Mouse (Mus musculus) stomach, embryonic 14.5 days (tissue): Measurements from ENCODE around the gene Esp4. TPM values are rescaled to one million over a fixed set of nuclear protein-coding genes. Genes with fewer than 3 reads are reported as not detected.
"Not testable (repeated sequence)": the region's sequence is repeated elsewhere in the genome, so short reads cannot be mapped to it uniquely, and the experiment has no call there.

Experiments used
- ATAC-seq: fragments of 200-750 bp; cut with Nextera tagmentation; 2 replicates; pipeline ENCODE4 v1.8.0; 2017; ENCODE audit warnings: low read depth, moderate TSS enrichment; ENCODE audit not compliant: insufficient number of reproducible peaks, insufficient read depth, low FRiP score
- H3K27ac ChIP-seq: fragments of 300-500 bp; sonication (generic); 2 replicates; pipeline ENCODE4 v1.5.1; 2014; ENCODE audit warnings: mild to moderate bottlenecking, low read length, moderate library complexity, mixed read lengths
- H3K27me3 ChIP-seq: fragments of 300-500 bp; sonication (generic); 2 replicates; pipeline ENCODE4 v1.6.1; 2014; ENCODE audit warnings: low read length, control low read depth, mixed read lengths; ENCODE audit not compliant: control insufficient read depth, insufficient read depth
- H3K36me3 ChIP-seq: fragments of 300-500 bp; sonication (generic); 2 replicates; pipeline ENCODE4 v1.6.1; 2014; ENCODE audit warnings: mild to moderate bottlenecking, control low read depth, low read length, moderate library complexity, mixed read lengths; ENCODE audit not compliant: control insufficient read depth, insufficient read depth
- H3K4me1 ChIP-seq: fragments of 300-500 bp; sonication (generic); 2 replicates; pipeline ENCODE4 v1.6.1; 2014; ENCODE audit warnings: low read length, control low read depth, mixed read lengths; ENCODE audit not compliant: control insufficient read depth, insufficient read depth
- H3K4me2 ChIP-seq: fragments of 300-500 bp; sonication (generic); replicated peaks from 2 replicates; pipeline ENCODE4 v1.6.1; 2014; ENCODE audit warnings: low read depth, low read length, control low read depth
- H3K4me3 ChIP-seq: fragments of 300-500 bp; sonication (generic); 2 replicates; pipeline ENCODE4 v1.5.1; 2014; ENCODE audit warnings: low read depth, low read length, control low read depth
- H3K9ac ChIP-seq: fragments of 300-500 bp; sonication (generic); replicated peaks from 2 replicates; pipeline ENCODE4 v1.6.1; 2014; ENCODE audit warnings: low read depth, mild to moderate bottlenecking, control low read depth, low read length, moderate library complexity, mixed read lengths
- H3K9me3 ChIP-seq: fragments of 300-500 bp; sonication (generic); 2 replicates; pipeline ENCODE4 v1.6.1; 2016; ENCODE audit warnings: low read depth, low read length, control low read depth; ENCODE audit not compliant: control insufficient read depth
- WGBS: fragments of 180-500 bp; shearing (Covaris S2); extraction: QIAGEN DNeasy Blood & Tissue Kit; methylation state at CpG from one replicate; pipeline ENCODE4 v1.1.7; 2014; 5-methylcytosine and 5-hydroxymethylcytosine counted together
- polyA plus RNA-seq: library from polyadenylated mRNA; unstranded; fragments of >200 nt; fragmentation: Nextera tagmentation; extraction: Ambion mirVana; gene quantifications from 2 replicates; pipeline ENCODE4 v1.2.1, GENCODE M21; 2014

The Esp4 gene
- not detected in 2 replicates for polyA plus RNA-seq

- Histone ChIP-seq H3K4me3 (no peak within 1 kb of the TSS), H3K27me3 (no peaks in the 10 kb centered on the region), H3K36me3 (no peaks in the 10 kb centered on the region), H3K9me3 (no peaks in the 10 kb centered on the region), H3K4me2 (no peak within 1 kb of the TSS), H3K9ac (no peak within 1 kb of the TSS), H3K27ac (no peak within 1 kb of the TSS), H3K4me1 (no peaks in the 10 kb centered on the region)
- no peak for ATAC-seq
These were observed at the start of gene Esp4 for GRCm38 (mm10) chr17:40598294-40598693. Gene Esp4 (plus strand): TSS chr17:40598594.

GRCm38 (mm10) chr17:40553470-40553869, 44.9 kb upstream of the Esp4 start:
- no peak for ATAC-seq
- Histone ChIP-seq H3K4me1 (no peaks in the 10 kb centered on the region), H3K9me3 (no peaks in the 10 kb centered on the region), H3K9ac (no peak overlapping the region), H3K36me3 (no peaks in the 10 kb centered on the region), H3K27me3 (no peaks in the 10 kb centered on the region), H3K4me3 (no peak overlapping the region), H3K4me2 (no peak overlapping the region), H3K27ac (no peak overlapping the region)
- WGBS, result 65% methylated on average over 1 of the region's 1 CpGs

GRCm38 (mm10) chr17:40561207-40561606, 37.2 kb upstream of the Esp4 start, which contains the start of gene Esp6:
Gene Esp6 (plus strand): TSS chr17:40561507.
- no peaks in the 10 kb centered on the region for H3K9me3 ChIP-seq
- no peak within 1 kb of the TSS for H3K9ac ChIP-seq
- H3K4me3 ChIP-seq, result no peak within 1 kb of the TSS
- H3K4me2 ChIP-seq, result no peak within 1 kb of the TSS
- no peaks in the 10 kb centered on the region for H3K36me3 ChIP-seq
- no peak within 1 kb of the TSS for H3K27ac ChIP-seq
- no peaks in the 10 kb centered on the region for H3K4me1 ChIP-seq
- no peak for ATAC-seq
- H3K27me3 ChIP-seq, result no peaks in the 10 kb centered on the region
- WGBS, result 88% methylated on average over 5 of the region's 5 CpGs

- H3K27me3 ChIP-seq, H3K4me1 ChIP-seq, H3K36me3 ChIP-seq, H3K9me3 ChIP-seq, H3K4me2 ChIP-seq, H3K4me3 ChIP-seq, ATAC-seq, H3K27ac ChIP-seq, H3K9ac ChIP-seq: not testable (repeated sequence)
- WGBS, result 46% methylated on average over 6 of the region's 6 CpGs
These were observed 14.5 kb upstream of the Esp4 start for GRCm38 (mm10) chr17:40583906-40584305.

- ATAC-seq, result no peak
These were observed 7.1 kb upstream of the Esp4 start for GRCm38 (mm10) chr17:40591297-40591696.

GRCm38 (mm10) chr17:40631775-40632174, 33.4 kb downstream of the Esp4 start, which contains the start of gene Esp3:
Gene Esp3 (plus strand): TSS chr17:40632075.
- ATAC-seq, result not testable (repeated sequence)

More at GRCm38 (mm10) chr17:40591297-40591696, 7.1 kb upstream of the Esp4 start:
- H3K9ac ChIP-seq, result no peak overlapping the region
- H3K27ac ChIP-seq, result no peak overlapping the region
- H3K9me3 ChIP-seq, result no peaks in the 10 kb centered on the region
- H3K27me3 ChIP-seq, result no peaks in the 10 kb centered on the region
- H3K4me3 ChIP-seq, result no peak overlapping the region
- no peaks in the 10 kb centered on the region for H3K36me3 ChIP-seq
- H3K4me2 ChIP-seq, result no peak overlapping the region
- no peaks in the 10 kb centered on the region for H3K4me1 ChIP-seq

More at GRCm38 (mm10) chr17:40631775-40632174, 33.4 kb downstream of the Esp4 start, which contains the start of gene Esp3:
- not testable (repeated sequence) for H3K4me1 ChIP-seq, H3K4me2 ChIP-seq, H3K36me3 ChIP-seq, H3K4me3 ChIP-seq, H3K27ac ChIP-seq, H3K9me3 ChIP-seq, H3K9ac ChIP-seq, H3K27me3 ChIP-seq
- WGBS, result 79% methylated on average over 1 of the region's 1 CpGs

Other genes with a start within 250 kb of the Esp4 start
- 0.43 TPM in 1 of 2 replicates, not detected in the other for gene Esp8, start 78.6 kb upstream of the Esp4 start, polyA plus RNA-seq
- gene Esp6, start 37.1 kb upstream of the Esp4 start, polyA plus RNA-seq, result not detected in 2 replicates
- gene Esp3, start 33.5 kb downstream of the Esp4 start, polyA plus RNA-seq, result not detected in 2 replicates
- gene Esp1, start 128.5 kb downstream of the Esp4 start, polyA plus RNA-seq, result not detected in 2 replicates
- gene Crisp2, start 208.4 kb downstream of the Esp4 start, polyA plus RNA-seq, result not detected in 2 replicates
- 0.27 and 0.43 TPM in 2 replicates for gene Rhag, start 212.5 kb downstream of the Esp4 start, polyA plus RNA-seq